Mouse (Mus musculus): Measurements from ENCODE around the gene Chrna4.
A peak's percentile ranks its signal among the peaks of the same experiment; 100 is the strongest.

Gene Chrna4

DNA sequence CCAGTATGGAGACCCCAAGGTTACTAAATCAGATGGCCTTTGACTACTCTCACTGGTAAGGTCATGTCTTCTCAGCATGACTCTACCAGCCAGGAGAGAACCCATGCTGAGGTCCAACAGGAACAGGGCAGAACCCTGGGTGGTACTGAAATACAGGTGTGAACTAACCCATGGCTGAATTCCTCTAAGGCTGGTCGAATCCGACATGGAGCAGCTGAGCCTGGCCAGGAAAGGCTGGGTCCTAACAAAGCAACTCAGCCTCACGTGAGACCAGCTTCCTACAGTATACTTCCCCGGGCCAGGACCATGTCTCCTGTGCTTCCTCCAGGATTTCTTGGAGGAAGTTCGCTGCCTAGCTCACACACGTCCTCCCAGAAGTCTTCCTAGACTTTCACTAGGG lies 6.8 kb downstream of the Chrna4 start:
- DNase-seq (ENCODE audit: low spot score in 2 of 2): no peak

DNA sequence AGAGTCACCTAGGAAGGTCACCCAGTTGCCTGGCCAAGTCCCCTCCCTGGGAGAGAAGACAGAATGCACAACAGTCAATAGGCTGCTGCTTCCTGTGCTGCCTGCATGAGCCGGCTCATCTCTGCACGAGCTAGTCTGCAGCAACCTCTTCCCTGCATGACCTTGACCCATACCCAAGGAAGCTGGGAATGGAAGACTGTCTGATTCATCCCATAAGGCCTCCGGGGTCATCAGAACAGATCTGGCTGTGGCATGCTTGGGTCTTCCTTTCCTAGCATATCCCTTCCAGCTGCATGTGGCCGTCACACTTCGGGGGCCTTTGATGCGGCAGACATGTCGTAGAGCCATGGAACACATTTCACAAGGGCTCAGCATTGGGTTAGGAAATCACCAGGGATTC lies 8.2 kb downstream of the Chrna4 start:
- no peak for DNase-seq (ENCODE audit: low spot score in 2 of 2)

DNA sequence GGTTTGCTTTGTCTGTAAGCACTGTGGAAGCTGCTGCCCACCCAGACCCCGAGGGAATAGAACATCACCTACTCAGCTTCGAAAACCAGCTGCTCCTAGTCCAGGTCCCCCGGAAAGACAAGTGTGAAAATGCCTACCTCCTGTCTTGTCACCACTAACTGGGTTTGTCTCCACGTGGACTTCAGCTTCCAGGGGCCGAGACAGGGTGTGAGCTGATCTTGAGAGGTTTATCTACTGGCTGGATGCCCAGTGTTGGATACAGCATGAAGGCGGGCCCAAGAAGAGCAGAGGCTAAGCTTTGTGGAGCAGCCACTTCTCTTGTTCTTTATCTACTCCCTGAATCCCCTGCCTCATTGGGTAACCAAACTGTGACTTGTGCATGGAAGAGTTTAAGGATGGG lies 10.0 kb downstream of the Chrna4 start:
- DNase-seq (ENCODE audit: low spot score in 2 of 2): no peak

DNA sequence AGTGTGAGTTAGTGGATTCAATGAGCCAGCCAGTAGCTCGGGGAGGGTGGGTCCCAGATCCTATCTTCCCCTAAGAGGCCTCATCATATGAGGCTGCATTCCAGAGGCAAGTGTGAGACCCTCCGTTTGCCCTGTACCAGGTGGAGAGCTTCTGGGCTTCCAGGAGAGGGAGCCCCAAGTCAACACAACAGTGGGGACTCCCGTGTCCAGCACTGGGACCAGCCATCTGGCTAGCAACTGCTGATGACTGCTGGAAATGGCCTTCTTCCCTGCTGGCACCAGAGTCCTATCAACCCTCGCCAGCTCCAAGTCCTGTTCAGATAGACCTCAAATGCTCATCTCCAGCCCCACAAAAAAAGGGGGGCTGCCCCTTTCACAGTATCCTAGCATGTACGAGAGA lies 10.9 kb downstream of the Chrna4 start:
- no peak for DNase-seq (ENCODE audit: low spot score in 2 of 2)

DNA sequence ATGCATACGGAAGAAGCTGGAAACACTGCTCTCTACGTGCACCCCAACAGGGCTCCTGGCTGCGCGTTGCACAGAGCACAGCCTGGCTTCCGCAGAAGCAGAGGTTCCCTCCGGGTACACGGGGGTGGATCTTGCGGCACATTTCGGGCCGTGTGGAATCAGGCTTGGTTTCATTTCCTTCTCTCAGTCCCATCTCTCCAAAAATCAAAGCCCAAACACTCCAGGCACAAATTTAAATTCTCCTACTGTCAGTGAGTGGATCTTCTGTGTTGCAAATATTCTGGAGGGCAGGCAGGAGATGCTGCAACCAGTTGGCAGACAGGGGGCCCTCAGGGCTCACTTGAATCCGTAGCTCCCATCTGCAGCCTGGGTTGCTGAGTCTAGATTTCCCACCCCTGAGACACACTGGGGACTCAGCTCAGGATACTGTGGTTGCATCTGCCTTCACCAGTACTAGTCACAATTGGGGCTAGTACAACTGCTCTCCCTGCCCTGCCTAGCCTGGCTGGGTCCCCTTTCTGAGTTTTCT lies 11.9 kb downstream of the Chrna4 start:
- DNase-seq (ENCODE audit: low spot score in 2 of 2): no peak

DNA sequence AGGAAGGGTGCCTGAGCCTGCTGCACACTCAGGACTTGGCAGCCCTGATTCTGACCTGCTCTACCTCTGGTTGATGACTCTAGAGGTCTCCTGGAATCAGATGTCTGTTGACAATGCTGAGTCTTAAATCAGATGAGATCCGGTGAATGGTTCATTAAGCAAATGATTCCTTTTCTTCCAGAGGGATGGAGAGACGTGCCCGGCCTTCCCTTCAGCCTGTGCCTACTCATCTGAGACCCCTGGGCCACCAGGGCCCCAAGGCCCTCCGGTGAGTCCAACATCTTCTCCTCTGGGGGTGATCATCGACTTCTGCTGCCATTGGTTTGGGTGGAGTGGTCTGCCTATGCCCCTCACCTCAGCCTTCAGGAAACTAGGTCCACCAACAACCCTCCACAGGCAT lies 35.0 kb downstream of the Chrna4 start:
- no peak for DNase-seq (ENCODE audit: low spot score in 2 of 2)

DNA sequence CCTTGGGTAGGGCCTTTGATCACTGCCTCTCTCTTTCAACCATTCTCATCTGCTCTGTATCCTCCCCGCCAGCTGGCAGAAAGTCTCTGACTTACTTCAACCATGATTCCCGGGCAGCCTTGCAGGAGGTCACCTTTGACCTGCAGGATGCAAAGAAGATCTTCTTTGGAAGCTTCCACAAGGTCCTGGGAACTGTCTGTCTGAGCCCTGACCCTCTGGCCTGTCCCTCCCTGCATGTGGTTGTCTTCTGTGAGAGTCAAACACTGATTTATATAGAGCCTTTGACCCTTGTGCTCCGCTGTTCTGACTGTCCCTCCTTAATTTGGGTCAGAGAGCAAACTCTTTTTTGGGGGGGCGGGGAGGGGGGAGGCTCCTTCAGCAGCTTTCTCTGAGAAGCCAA lies 36.3 kb downstream of the Chrna4 start:
- DNase-seq (ENCODE audit: low spot score in 2 of 2): no peak

DNA sequence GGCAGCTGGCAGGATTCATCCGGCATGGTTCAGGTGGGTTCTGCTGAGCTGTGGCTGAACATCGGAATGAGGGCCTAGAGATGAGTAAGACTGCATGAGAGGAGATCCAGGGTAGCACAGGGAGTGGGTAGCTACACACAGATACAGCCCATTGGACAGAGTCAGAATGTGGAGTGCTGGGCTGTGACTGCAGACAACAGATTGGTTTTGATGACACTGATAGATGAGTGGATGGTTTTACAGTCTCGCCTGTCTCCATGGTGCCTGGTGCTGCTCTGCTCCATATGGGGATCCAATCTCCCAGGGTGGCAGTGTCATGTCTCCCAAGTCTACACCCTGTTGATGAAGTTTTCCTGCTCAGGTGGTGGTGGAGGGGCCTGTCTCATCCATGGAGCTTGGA lies 46.4 kb downstream of the Chrna4 start:
- DNase-seq (ENCODE audit: low spot score in 2 of 2): no peak

DNA sequence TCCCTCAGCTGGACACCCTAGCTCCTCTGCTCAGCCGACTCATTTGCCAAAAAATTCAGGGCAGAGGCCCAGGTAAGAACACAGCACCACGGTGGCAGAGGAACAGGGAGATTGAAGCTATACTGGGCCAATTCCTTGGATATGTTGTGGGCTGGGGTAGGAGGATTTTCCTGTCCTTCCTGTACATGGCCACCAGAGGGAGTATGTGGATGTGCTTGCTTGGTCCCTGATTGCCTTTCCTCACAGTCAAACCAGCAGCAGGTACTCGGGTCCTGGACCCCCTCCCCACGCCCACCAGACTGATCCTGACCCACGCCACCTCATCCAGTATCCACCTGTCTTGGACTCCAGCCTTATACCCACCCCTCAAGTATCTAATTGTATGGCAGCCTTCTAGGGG lies 46.9 kb downstream of the Chrna4 start:
- DNase-seq (ENCODE audit: low spot score in 2 of 2): no peak

DNA sequence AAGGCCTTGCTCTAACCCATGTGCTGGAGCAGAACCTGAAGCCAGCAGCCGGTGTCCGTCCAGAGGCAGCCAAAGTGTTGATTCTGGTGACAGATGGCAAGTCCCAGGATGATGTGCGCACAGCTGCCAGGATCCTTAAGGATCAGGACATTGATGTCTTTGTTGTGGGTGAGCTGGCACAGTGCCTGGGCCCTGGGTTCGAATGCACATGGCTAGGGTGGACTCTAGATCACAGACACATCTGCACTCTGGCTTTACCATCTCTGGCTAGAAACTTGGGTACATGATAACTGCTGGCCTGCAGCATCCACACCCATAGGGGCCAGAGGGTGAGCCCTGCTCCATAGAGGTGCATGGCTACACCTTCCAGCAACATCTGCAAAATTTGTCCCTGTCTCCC lies 47.9 kb downstream of the Chrna4 start:
- DNase-seq (ENCODE audit: low spot score in 2 of 2): no peak

DNA sequence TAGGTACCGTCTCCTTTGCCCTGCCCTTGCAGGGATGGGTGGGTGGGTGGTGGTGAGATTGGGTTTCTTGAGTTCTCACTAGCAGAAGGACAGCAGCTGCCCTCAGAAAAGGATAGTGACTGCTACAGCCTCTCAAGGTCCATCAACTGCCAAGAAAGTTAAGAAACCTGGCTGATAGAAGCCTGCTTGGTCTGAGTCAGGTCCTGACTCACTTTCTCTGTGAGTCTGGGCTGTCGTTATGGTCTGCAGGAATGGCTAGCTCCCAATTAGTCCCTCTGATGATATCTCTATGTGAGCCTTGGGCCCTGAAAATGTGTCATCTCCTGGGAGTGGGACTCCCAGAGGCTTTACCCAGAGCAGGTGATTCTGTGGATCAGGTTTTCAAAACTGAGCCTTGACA lies 49.0 kb downstream of the Chrna4 start:
- no peak for DNase-seq (ENCODE audit: low spot score in 2 of 2)

DNA sequence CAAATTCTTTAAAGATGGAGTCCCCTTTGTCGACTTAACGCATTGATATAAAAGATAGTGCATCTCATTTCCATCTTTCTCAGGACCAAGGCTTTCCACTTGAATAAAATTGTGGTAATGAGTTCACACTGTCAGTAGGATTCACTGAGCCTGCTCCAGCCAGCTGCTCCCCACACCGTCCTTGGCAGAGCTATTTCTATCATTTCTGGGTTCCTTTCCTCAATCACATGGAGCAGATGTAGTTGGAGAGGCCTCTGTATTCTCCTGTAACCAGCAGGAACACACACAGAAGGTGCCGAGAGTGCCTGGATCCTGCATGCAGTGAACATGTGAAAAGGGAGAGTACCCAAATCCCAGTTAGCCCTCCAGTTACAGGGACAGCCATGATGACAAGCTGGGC lies 53.0 kb downstream of the Chrna4 start:
- no peak for DNase-seq (ENCODE audit: low spot score in 2 of 2)

DNA sequence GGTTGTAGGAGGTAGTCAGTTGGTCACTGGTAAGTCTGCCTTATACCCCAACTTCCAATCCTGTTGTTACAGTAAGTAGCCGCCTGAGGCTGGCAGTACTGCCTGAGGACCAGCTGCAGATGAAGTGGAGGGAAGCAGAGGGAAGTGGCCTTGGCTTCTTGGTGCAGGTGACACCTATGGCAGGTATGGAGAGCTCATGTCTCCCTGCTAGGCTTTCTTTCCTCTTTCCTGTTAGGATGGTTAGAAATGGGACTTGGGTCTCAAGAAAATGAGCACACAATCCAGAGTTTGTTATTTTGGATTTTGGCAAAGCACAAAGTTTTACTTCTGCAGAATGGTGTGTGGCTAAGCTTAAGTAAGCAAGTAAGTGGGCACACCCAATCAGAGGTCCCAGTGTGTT lies 54.4 kb downstream of the Chrna4 start:
- no peak for DNase-seq (ENCODE audit: low spot score in 2 of 2)

DNA sequence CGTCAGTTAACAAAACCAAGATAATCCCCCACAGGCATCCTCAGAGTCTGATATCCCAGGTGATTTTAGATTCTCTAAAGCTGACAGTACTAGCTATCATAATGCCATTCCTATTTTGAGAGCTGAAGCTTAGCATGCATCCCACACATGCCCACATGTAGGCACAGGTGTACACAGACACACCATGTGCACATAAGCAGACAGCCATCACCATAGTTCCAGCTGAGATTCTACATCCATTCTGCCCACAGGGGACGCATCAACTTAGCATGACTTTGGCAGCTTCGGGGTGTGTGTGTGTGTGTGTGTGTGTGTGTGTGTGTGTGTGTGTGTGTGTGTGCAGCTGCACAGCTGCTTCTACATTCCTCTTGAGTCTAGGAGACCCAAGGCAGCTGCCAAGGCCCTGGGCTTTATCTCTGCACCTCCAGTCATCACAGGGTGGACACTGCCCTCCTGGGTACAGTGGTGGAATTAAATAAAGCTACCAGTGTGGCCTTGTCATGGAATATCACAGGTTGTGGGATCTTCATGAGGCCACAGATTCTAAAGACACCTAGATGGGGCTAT lies 54.9 kb downstream of the Chrna4 start:
- no peak for DNase-seq (ENCODE audit: low spot score in 2 of 2)

DNA sequence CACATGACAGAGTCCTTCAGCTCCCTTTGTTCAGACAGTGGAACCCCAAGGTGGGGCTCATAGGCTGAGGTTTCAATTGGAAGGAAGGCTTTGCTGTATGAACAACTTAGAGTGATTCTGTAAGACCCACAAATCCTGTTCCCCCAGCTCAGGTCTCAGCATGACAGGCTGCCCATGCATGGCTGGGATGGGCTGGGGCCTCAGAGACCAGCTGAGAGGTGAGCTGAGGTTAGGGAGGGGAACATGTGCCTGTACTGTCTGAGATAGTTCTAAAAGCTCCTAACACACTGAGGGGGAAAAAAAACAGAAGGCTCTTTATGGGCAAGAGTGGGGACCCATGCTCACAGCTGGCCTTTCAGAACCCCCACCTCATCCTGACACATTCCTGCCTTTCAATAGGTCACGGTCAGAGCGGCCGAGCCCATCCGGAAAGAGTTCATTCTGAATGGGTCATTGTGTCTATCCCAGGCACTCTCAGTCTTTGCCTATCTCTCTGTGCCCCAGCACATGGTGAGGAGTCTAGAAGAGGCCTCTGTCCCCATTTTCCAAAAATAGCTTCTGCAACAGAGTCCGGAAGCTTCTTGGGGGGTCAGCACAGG lies 55.8 kb downstream of the Chrna4 start:
- no peak for DNase-seq (ENCODE audit: low spot score in 2 of 2)

DNA sequence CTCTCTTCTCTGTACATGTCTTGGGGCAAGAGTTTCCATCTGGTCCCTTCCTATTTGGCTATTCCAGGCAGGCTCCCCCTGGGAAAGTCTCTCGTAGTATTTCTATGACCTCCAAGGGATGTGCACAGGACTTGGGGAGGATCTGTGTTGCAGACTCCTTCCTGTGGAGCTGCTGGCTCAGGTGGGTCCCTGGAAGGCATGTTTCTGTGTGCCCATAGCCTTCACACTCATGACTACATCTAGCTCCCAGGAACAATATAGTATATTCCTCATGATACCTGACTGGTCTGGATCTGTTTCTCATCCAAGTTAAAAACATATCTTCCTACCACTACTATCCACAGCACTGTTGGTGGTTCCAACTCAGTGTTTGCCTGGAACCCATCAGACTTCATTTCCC lies 56.3 kb downstream of the Chrna4 start:
- DNase-seq (ENCODE audit: low spot score in 2 of 2): no peak

DNA sequence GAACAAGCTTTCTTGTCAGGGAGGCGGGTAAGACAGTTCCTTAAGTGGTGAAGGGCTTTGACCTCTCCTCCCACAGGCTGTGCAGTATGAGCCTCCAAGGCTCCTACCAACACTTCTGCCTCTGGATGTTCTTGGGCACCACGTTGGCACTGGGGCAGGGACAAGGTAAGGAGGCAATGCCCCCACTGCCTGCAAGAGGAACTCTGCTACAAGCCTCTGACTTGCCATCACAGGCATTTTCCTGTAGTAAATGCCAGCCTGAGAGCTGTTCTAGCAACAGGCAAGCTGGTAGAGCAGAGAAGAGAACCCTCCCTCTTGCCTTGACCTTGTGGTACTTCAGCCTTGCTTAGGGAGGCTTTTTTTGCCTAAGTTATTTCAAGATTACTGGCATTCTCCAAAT lies 56.9 kb downstream of the Chrna4 start, which contains the start of gene Col20a1:
Gene Col20a1 (plus strand): TSS at position 87 of the 400 bp plus-strand sequence.
- DNase-seq (ENCODE audit: low spot score in 2 of 2): no peak

DNA sequence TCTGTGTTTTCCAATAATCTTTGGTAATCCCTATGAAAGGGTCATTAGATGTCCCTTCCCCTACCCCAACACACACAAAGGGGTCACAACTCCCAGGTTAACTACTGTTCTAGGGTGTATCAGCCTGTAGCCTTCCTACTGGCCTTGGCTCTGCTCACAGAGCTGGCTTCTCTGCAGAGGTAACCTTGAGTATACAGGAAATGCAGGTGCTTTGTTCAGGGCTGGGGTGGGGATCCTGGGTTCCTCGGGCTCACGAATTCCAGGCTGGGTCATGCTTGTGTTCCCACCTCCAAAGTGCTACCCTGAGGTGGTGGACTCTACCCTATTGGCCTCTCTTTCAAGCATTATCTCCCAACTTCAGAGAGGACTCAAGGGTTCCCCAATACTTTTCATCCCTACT lies 57.7 kb downstream of the Chrna4 start:
- no peak for DNase-seq (ENCODE audit: low spot score in 2 of 2)

DNA sequence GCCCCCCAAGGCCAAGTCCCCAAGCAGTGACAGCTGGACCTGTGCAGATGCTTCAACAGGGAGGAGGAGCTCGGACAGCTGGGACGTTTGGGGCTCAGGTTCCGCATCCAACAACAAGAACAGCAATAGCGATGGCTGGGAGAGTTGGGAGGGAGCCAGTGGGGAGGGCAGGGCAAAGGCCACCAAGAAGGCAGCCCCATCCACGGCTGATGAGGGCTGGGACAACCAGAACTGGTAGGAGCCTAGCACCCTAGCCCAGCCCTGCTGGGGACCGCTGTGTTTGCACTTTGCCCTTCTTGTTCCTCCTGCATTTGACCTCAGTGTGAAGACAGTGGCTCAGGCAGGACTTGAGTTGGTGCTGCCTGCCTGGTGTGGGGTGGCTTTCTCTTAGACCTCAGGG lies 62.2 kb downstream of the Chrna4 start:
- peak in 1 of 2 experiments; percentile 57 for DNase-seq (ENCODE audit: low spot score in 2 of 2)
